Comparison of ENCODE assay signal across 8 mouse cellular contexts in the genomic region with DNA sequence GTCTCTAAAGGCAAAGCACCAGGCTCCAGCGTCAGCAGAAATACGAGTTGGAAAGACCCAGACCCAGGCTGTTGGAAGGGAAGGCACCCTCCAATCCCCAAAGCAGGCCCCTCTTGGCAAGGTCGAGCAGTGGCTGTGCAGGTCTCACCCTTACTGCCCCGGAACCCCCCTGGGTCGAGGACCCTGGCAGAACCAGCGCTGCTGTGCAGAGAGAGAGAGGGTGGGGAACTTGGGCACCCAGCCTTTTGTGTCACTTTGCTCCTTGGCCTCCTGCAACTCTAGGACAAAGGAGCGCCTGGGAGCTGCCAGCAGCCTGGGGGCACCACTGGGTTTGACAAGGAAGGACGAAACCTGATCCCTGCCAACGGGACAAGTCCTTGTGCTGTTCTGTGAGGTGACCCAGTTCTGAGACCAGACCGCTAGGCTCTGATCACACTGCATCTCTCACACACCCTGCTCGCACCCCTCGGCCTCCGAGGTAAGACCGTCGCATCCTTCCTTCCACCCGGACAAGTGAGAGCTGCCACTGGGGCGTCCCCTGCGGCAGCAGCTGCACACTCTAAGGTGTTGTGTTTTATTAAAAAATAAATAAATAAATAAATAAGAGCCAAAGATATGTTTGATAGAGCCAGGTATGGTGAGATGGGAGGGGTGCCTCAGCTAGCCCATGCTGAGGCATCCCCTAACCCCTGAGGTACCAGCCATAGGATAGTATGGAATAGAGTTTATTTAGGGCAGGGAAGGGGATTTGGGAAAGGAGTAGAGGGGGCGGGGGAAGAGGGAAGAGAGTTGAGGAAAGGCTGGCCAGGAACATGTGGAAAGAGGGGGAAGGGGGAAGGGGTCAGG.
A peak's percentile ranks its signal among the peaks of the same experiment; 100 is the strongest.
DNase-seq lines count a peak whose midpoint lies in the region; ATAC-seq and TF ChIP-seq lines count a peak whose summit lies in the region.

No protein-coding gene starts in this region.

- peak overlapping the region; percentile 23; the same call in 1 of the 2 replicates for H3K4me3 ChIP-seq in heart, embryonic 11.5 days (ENCODE audit: low read depth, low read length)
- H3K4me3 ChIP-seq in lung, embryonic 14.5 days (ENCODE audit: low read depth, low read length), result peak overlapping the region; percentile 8; the same call in 1 of the 2 replicates
- H3K4me3 ChIP-seq in neural tube, embryonic 13.5 days, result peak overlapping the region; percentile 20

- H3K27ac ChIP-seq in heart, embryonic 11.5 days (ENCODE audit: low read depth, low read length), result peak overlapping the region; percentile 82
- H3K27ac ChIP-seq in lung, embryonic 14.5 days (ENCODE audit: low read depth), result peak overlapping the region; percentile 92
- H3K27ac ChIP-seq in neural tube, embryonic 13.5 days (replicated peaks), result peak overlapping the region; percentile 76

- peaks cover 15% of the 10 kb centered on the region for H3K4me1 ChIP-seq in heart, embryonic 11.5 days (ENCODE audit: control insufficient read depth, insufficient read depth, low read length)
- peaks cover 16% of the 10 kb centered on the region for H3K4me1 ChIP-seq in lung, embryonic 14.5 days (ENCODE audit: insufficient read depth)
- H3K4me1 ChIP-seq in neural tube, embryonic 13.5 days (replicated peaks), result peaks cover 12% of the 10 kb centered on the region

- peak; percentile 48; the same call in 1 of the 2 replicates for ATAC-seq in heart, embryonic 11.5 days (replicated peaks; ENCODE audit: insufficient number of reproducible peaks, low FRiP score, low TSS enrichment)
- ATAC-seq in lung, embryonic 14.5 days (ENCODE audit: insufficient read depth), result peak; percentile 67
- ATAC-seq in neural tube, embryonic 13.5 days (ENCODE audit: low read depth), result peak; percentile 80

- H3K27me3 ChIP-seq in heart, embryonic 11.5 days (ENCODE audit: control insufficient read depth, insufficient read depth, low read length), result no peaks in the 10 kb centered on the region
- H3K27me3 ChIP-seq in lung, embryonic 14.5 days (ENCODE audit: insufficient read depth, low read length), result no peaks in the 10 kb centered on the region
- no peaks in the 10 kb centered on the region for H3K27me3 ChIP-seq in neural tube, embryonic 13.5 days

- H3K9me3 ChIP-seq in heart, embryonic 11.5 days (replicated peaks; ENCODE audit: control insufficient read depth, low read length), result no peaks in the 10 kb centered on the region
- no peaks in the 10 kb centered on the region for H3K9me3 ChIP-seq in lung, embryonic 14.5 days (ENCODE audit: low read depth, low read length)
- no peaks in the 10 kb centered on the region for H3K9me3 ChIP-seq in neural tube, embryonic 13.5 days

- TF ChIP-seq CTCF in lung, embryonic 14.5 days (IDR thresholded peaks at IDR 0.05; ENCODE audit: low read depth), result peak; percentile 32; the same call in 1 of the 2 replicates

- DNase-seq in right cerebral cortex, postnatal 14 days, result peak; percentile 23
- no peak for DNase-seq in right cerebral cortex, adult 2 months (ENCODE audit: low spot score in 2 of 2)
- peak; percentile 67 for DNase-seq in embryo, embryonic 9.5 days (ENCODE audit: extremely low spot score)
- peak; percentile 69 for DNase-seq in kidney, adult 9 months
- peak; percentile 64 for DNase-seq in lung, embryonic 14.5 days
- no peak for DNase-seq in testis, postnatal 14 days (ENCODE audit: low spot score)

- H3K9ac ChIP-seq in heart, embryonic 11.5 days (ENCODE audit: low read depth, low read length), result peak overlapping the region; percentile 68
- peak overlapping the region; percentile 35 for H3K9ac ChIP-seq in lung, embryonic 14.5 days
- peak overlapping the region; percentile 63 for H3K9ac ChIP-seq in neural tube, embryonic 13.5 days

- WGBS in heart, embryonic 11.5 days (ENCODE audit: insufficient replicate concordance), result 18% methylated on average over 19 of the region's 19 CpGs
- 23% methylated on average over 19 of the region's 19 CpGs for WGBS in lung, embryonic 14.5 days
- 23% methylated on average over 19 of the region's 19 CpGs for WGBS in neural tube, embryonic 13.5 days

- no peaks in the 10 kb centered on the region for H3K36me3 ChIP-seq in heart, embryonic 11.5 days (ENCODE audit: control insufficient read depth, insufficient read depth, low read length)
- H3K36me3 ChIP-seq in lung, embryonic 14.5 days (ENCODE audit: insufficient read depth), result no peaks in the 10 kb centered on the region
- H3K36me3 ChIP-seq in neural tube, embryonic 13.5 days, result no peaks in the 10 kb centered on the region

- peak overlapping the region; percentile 63 for H3K4me2 ChIP-seq in heart, embryonic 11.5 days
- peak overlapping the region; percentile 50 for H3K4me2 ChIP-seq in lung, embryonic 14.5 days
- peak overlapping the region; percentile 47 for H3K4me2 ChIP-seq in neural tube, embryonic 13.5 days

Comparison
In these comparisons a context has a peak if more than half of its experiments do, and no peak if none do; other contexts are left out.
1. DNase-seq: peak in right cerebral cortex, postnatal 14 days (single experiment), embryo, embryonic 9.5 days (single experiment), kidney, adult 9 months (single experiment) and lung, embryonic 14.5 days (single experiment); none in right cerebral cortex, adult 2 months (0 of 2) and testis, postnatal 14 days (single experiment).
2. Peak in every context shown above with its lines, with median percentiles within 50 percentile points of each other: ATAC-seq, H3K27ac ChIP-seq, H3K4me2 ChIP-seq, H3K4me3 ChIP-seq and H3K9ac ChIP-seq.